Mouse (Mus musculus): ENCODE measurements at regions not wholly inside any gene's neighbourhood (a gene's known extent, or its start where the extent isn't known, plus 50 kb on each side); places are given as distances from the start of the nearest gene placed in this dataset.

DNA sequence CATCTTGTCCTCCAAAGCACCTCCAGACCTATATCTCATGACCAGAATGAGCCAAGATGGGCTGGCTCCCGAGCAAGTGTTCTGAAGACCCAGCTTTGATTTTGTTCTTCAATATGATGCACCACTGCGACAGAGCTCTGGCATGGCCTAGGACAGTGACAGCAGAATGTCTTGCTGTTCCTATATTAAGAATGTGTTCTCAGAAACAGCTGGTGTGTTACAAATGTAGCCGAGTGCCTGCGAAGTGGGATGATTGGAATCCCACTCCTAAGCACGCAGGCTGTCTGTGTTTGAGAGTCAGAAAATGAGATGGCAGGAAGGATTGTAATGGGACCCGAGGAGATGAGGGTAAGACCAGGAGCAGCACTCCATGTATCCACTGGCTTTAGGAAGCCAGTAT lies 355.1 kb upstream of the Smarca2 start:
- no peak for TF ChIP-seq CTCF (IDR thresholded peaks at IDR 0.05; ENCODE audit: control insufficient read depth, insufficient read depth, insufficient replicate concordance, low read depth, low read length)
- no peak for TF ChIP-seq POLR2A (IDR thresholded peaks at IDR 0.05; ENCODE audit: control insufficient read depth, low read depth, low read length)

Measured in testis, adult 2 months (tissue).